Mouse (Mus musculus) brain, embryonic 14.5 days (tissue): ENCODE results near the gene Ropn1.

Experiments used
- CTCF ChIP-seq: fragments of 200-500 bp; IDR thresholded peaks from 2 replicates; pipeline ENCODE4 v1.5.1; 2012; ENCODE audit warnings: inconsistent platforms, mild to moderate bottlenecking, moderate library complexity, borderline replicate concordance; ENCODE audit not compliant: insufficient read depth, insufficient read length; ENCODE audit errors: extremely low read depth
- POLR2A ChIP-seq: fragments of 200-500 bp; IDR thresholded peaks from 2 replicates; pipeline ENCODE4 v1.6.1; 2012; ENCODE audit warnings: mild to moderate bottlenecking, inconsistent platforms, borderline replicate concordance; ENCODE audit not compliant: poor library complexity, insufficient read depth, insufficient read length, severe bottlenecking; ENCODE audit errors: extremely low read depth

DNA sequence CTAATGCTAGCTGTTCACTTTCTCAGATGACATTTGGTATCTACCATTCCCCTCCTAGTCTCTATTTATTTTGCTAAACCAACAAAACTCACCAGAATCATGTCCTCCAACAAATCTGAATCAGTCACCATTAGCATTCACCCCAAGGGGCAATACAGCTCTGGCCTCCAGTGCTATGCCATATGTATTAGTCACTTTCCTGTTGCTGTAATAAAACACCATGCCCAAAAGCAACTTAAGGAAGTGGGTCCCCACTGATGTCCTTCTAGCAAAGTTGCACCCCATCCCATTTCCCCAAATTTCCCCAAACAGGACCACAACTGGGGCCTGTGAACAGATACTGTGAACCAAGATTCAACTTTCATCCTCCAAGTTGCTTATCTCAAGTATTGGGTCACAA is 32.1 kb downstream of the Ropn1 start:
- TF ChIP-seq CTCF (no peak), POLR2A (no peak)
